Mouse (Mus musculus) forebrain, embryonic 14.5 days (tissue): Measurements from ENCODE around the gene Kcnh8. TPM values are rescaled to one million over a fixed set of nuclear protein-coding genes. Genes with fewer than 3 reads are reported as not detected.

ENCODE experiments used
- ATAC-seq: fragments of 200-750 bp; cut with Nextera tagmentation; 2 replicates; pipeline ENCODE4 v1.8.0; 2017; ENCODE audit warnings: mild to moderate bottlenecking, moderate library complexity
- DNase-seq: peaks from one replicate; pipeline ENCODE4 v3.0.0-alpha.2; 2015; ENCODE audit warnings: low spot score
- H3K27ac ChIP-seq: fragments of 300-500 bp; sonication (generic); 2 replicates; pipeline ENCODE4 v1.5.1; 2014; ENCODE audit warnings: low read depth, mild to moderate bottlenecking, control low read depth, low read length, moderate library complexity
- H3K27me3 ChIP-seq: fragments of 300-500 bp; sonication (generic); replicated peaks from 2 replicates; pipeline ENCODE4 v1.6.1; 2014; ENCODE audit warnings: low read length, control low read depth, mixed read lengths; ENCODE audit not compliant: control insufficient read depth, insufficient read depth
- H3K36me3 ChIP-seq: fragments of 300-500 bp; sonication (generic); 2 replicates; pipeline ENCODE4 v1.6.1; 2014; ENCODE audit warnings: low read length, control low read depth; ENCODE audit not compliant: control insufficient read depth, insufficient read depth
- H3K4me1 ChIP-seq: fragments of 300-500 bp; sonication (generic); 2 replicates; pipeline ENCODE4 v1.6.1; 2014; ENCODE audit warnings: antibody characterized with exemption, low read length, control low read depth; ENCODE audit not compliant: control insufficient read depth, insufficient read depth
- H3K4me2 ChIP-seq: fragments of 300-500 bp; sonication (generic); 2 replicates; pipeline ENCODE4 v1.6.1; 2014; ENCODE audit warnings: mild to moderate bottlenecking, control low read depth, low read length
- H3K4me3 ChIP-seq: fragments of 300-500 bp; sonication (generic); 2 replicates; pipeline ENCODE4 v1.5.1; 2014; ENCODE audit warnings: low read depth, low read length, control low read depth
- H3K9ac ChIP-seq: fragments of 300-500 bp; sonication (generic); 2 replicates; pipeline ENCODE4 v1.6.1; 2014; ENCODE audit warnings: mild to moderate bottlenecking, low read length, control low read depth, moderate library complexity
- H3K9me3 ChIP-seq: fragments of 300-500 bp; sonication (generic); replicated peaks from 2 replicates; pipeline ENCODE4 v1.6.1; 2016; ENCODE audit warnings: low read length, control low read depth, mixed read lengths; ENCODE audit not compliant: control insufficient read depth
- WGBS: fragments of 180-500 bp; shearing (Covaris S2); extraction: QIAGEN DNeasy Blood & Tissue Kit; methylation state at CpG from one replicate; pipeline ENCODE4 v1.1.7; 2014; 5-methylcytosine and 5-hydroxymethylcytosine counted together
- polyA plus RNA-seq: library from polyadenylated mRNA; unstranded; fragments of >200 nt; fragmentation: Nextera tagmentation; extraction: Ambion mirVana; gene quantifications from 2 replicates; pipeline ENCODE4 v1.2.1, GENCODE M21; 2014

Kcnh8 gene
- polyA plus RNA-seq = 3.4 and 4.3 TPM in 2 replicates

GRCm38 (mm10) chr17:52602093-52602780 is at the start of gene Kcnh8:
Kcnh8 (plus strand) TSS chr17:52602709.
- peak within 1 kb of the TSS; percentile 66 for H3K4me2 ChIP-seq
- no peaks in the 10 kb centered on the region for H3K36me3 ChIP-seq
- H3K27me3 ChIP-seq = 0 out of 2 replicates have a peak, but pooled peaks cover 6% of the 10 kb centered on the region
- H3K9me3 ChIP-seq = no peaks in the 10 kb centered on the region
- peak; percentile 52 for DNase-seq
- H3K4me3 ChIP-seq = peak within 1 kb of the TSS; percentile 59
- under 1% methylated on average over 38 of the region's 40 CpGs for WGBS
- H3K9ac ChIP-seq = peak within 1 kb of the TSS; percentile 90
- peak within 1 kb of the TSS; percentile 93 for H3K27ac ChIP-seq
- H3K4me1 ChIP-seq = peaks cover 9% of the 10 kb centered on the region; the same call in 1 of the 2 replicates
- peak; percentile 47 for ATAC-seq

DNA sequence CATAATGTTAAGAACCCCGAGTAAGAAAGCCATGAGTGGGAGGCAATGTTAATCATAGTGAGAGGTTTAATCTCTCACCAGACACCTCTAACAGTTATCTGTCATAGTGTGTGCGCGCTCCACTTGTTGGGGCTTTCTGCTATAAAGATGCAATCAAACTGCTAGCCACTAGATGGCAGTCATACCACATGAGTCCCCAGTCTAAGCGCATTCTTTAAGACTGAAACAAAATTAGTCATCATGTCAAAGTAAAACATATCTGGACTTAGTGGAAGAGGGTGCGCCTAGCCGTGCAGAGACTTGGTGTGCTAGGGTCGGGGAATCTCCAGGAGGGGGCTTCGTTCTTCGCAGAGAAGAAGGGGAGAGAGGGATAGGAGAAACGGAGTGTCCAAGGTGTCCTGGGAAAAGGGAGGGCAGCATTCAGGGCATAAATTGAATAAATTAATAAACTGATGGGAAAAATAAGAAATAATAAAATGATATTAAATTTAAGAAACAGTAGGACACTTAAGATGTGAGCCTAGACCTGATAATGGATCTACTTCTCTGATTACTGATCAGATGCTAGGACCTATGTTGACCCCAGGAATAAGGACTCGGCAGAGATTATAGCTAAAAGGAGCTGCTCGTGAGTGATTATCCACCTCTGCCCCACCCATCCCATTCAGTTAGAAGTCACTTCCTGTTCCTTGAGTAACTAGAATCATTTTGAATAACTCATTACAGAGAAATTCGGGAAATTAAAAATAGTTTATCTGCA is 42.4 kb upstream of the Kcnh8 start:
- H3K9ac ChIP-seq = no peak overlapping the region
- H3K27ac ChIP-seq = no peak overlapping the region
- no peaks in the 10 kb centered on the region for H3K4me1 ChIP-seq
- no peak overlapping the region for H3K4me3 ChIP-seq
- no peaks in the 10 kb centered on the region for H3K36me3 ChIP-seq
- no peaks in the 10 kb centered on the region for H3K9me3 ChIP-seq
- 31% methylated on average over 13 of the region's 13 CpGs for WGBS
- no peaks in the 10 kb centered on the region for H3K27me3 ChIP-seq
- ATAC-seq = peak; percentile 92
- H3K4me2 ChIP-seq = no peak overlapping the region
- DNase-seq = peak; percentile 84

GRCm38 (mm10) chr17:52565467-52566155 is 36.9 kb upstream of the Kcnh8 start:
- no peak for ATAC-seq
- Histone ChIP-seq H3K27ac (no peak overlapping the region), H3K36me3 (no peaks in the 10 kb centered on the region), H3K9ac (no peak overlapping the region), H3K4me1 (no peaks in the 10 kb centered on the region), H3K4me2 (no peak overlapping the region), H3K4me3 (no peak overlapping the region), H3K9me3 (no peaks in the 10 kb centered on the region), H3K27me3 (no peaks in the 10 kb centered on the region)
- WGBS = 53% methylated on average over 4 of the region's 4 CpGs
- peak; percentile 45 for DNase-seq

GRCm38 (mm10) chr17:52569584-52570270 is 32.8 kb upstream of the Kcnh8 start:
- H3K27ac ChIP-seq = no peak overlapping the region
- H3K27me3 ChIP-seq = no peaks in the 10 kb centered on the region
- H3K36me3 ChIP-seq = no peaks in the 10 kb centered on the region
- 74% methylated on average over 4 of the region's 4 CpGs for WGBS
- ATAC-seq = peak; percentile 81
- no peak overlapping the region for H3K4me2 ChIP-seq
- H3K9ac ChIP-seq = no peak overlapping the region
- peak; percentile 64 for DNase-seq
- no peaks in the 10 kb centered on the region for H3K9me3 ChIP-seq
- no peaks in the 10 kb centered on the region for H3K4me1 ChIP-seq
- H3K4me3 ChIP-seq = no peak overlapping the region

DNA sequence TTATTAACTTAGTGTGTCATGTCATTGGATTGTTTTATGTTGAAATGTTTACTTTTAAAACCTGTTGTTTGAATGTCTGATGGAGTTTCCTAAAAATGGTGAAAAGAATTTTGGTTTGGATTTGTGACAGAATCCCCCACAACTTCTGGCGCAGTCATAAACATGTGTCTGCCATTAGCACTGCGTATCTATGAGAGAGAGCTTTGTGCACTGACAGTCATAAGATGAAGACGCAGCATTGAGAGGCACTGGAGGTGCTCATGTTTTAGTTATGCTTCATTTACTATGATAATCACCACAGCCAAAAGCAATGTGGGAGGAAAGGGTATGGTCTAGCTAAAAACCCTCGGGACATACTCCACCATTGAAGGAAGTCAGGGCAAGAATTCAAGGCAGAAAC is 30.3 kb upstream of the Kcnh8 start:
- no peak for DNase-seq
- H3K4me3 ChIP-seq = no peak overlapping the region
- H3K9me3 ChIP-seq = no peaks in the 10 kb centered on the region
- 66% methylated on average over 4 of the region's 4 CpGs for whole genome bisulfite sequencing
- H3K4me1 ChIP-seq = no peaks in the 10 kb centered on the region
- no peak overlapping the region for H3K27ac ChIP-seq
- H3K4me2 ChIP-seq = no peak overlapping the region
- no peak for ATAC-seq
- H3K27me3 ChIP-seq = no peaks in the 10 kb centered on the region
- H3K9ac ChIP-seq = no peak overlapping the region
- H3K36me3 ChIP-seq = no peaks in the 10 kb centered on the region

- no peak overlapping the region for H3K27ac ChIP-seq
- no peak overlapping the region for H3K4me2 ChIP-seq
- H3K36me3 ChIP-seq = no peaks in the 10 kb centered on the region
- H3K27me3 ChIP-seq = no peaks in the 10 kb centered on the region
- no peaks in the 10 kb centered on the region for H3K9me3 ChIP-seq
- DNase-seq (no peak), ATAC-seq (no peak)
- no peaks in the 10 kb centered on the region for H3K4me1 ChIP-seq
- WGBS = 79% methylated on average over 5 of the region's 5 CpGs
- no peak overlapping the region for H3K4me3 ChIP-seq
- H3K9ac ChIP-seq = no peak overlapping the region
Observed at GRCm38 (mm10) chr17:52591503-52592194, 10.9 kb upstream of the Kcnh8 start.

- Histone ChIP-seq H3K4me1 (peaks cover 7% of the 10 kb centered on the region; the same call in 1 of the 2 replicates), H3K27me3 (0 out of 2 replicates have a peak, but pooled peaks cover 6% of the 10 kb centered on the region), H3K4me3 (no peak overlapping the region), H3K9ac (no peak overlapping the region), H3K9me3 (no peaks in the 10 kb centered on the region), H3K36me3 (no peaks in the 10 kb centered on the region), H3K4me2 (no peak overlapping the region), H3K27ac (no peak overlapping the region)
- DNase-seq (no peak), ATAC-seq (no peak)
- WGBS = 81% methylated on average over 3 of the region's 3 CpGs
Observed at GRCm38 (mm10) chr17:52599141-52599540, 3.4 kb upstream of the Kcnh8 start.

DNA sequence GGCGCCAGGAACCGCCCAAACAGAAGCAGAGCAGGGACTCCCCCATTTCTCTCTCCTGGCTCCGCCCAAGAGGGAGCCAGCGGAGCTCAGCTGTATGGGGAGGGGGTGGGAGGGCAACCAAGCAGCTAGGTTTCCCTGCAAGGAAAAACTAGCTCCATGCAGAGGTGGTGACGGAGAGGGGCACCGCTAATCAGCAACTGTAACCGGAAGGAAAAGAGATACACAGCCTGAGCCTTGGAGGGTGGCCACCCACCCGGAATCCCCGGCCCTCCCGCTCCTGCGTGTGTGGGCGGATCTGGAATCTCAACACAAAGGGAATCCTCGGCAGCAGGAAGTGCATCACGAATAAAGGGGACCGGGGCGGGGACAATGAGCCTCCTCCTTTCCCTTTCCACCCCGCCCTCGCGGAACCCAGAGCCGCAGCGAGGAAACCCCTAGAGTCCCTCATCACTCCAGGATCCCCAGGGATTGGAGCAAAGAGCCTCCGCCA is 1.6 kb upstream of the Kcnh8 start:
- Histone ChIP-seq H3K27me3 (0 out of 2 replicates have a peak, but pooled peaks cover 6% of the 10 kb centered on the region), H3K9me3 (no peaks in the 10 kb centered on the region), H3K36me3 (no peaks in the 10 kb centered on the region), H3K4me3 (peak overlapping the region; percentile 59), H3K9ac (peak overlapping the region; percentile 90), H3K27ac (peak overlapping the region; percentile 93), H3K4me1 (peaks cover 9% of the 10 kb centered on the region; the same call in 1 of the 2 replicates), H3K4me2 (peak overlapping the region; percentile 66)
- ATAC-seq (peak; percentile 95), DNase-seq (peak; percentile 96)
- WGBS = 0% methylated on average over 18 of the region's 22 CpGs
